Comparison of ENCODE assay signal across 9 mouse cellular contexts in genomic region chr13:44912851-44913250, GRCm38 (mm10).
DNase-seq lines count a peak whose midpoint lies in the region; ATAC-seq lines count a peak whose summit lies in the region.
"Had no signal": no experiment of that assay in that cellular context is flagged by ENCODE, and none has a peak within 500 bp of the region (broad histone marks: within the 10 kb centered on the region; RNA-seq: fewer than 3 reads in every experiment).

No protein-coding gene starts in this region.

- H3K27ac ChIP-seq in intestine, embryonic 15.5 days, result no peak overlapping the region
- H3K27ac ChIP-seq: liver, embryonic 15.5 days had no signal

- 75% methylated on average over 2 of the region's 2 CpGs for WGBS in intestine, embryonic 15.5 days

- peaks cover 35% of the 10 kb centered on the region for H3K36me3 ChIP-seq in intestine, embryonic 15.5 days

- peak; percentile 69 for DNase-seq in adrenal gland, postnatal 10 days
- DNase-seq in adrenal gland, adult 18-20 months (ENCODE audit: low spot score in 2 of 2), result no peak
- peak; percentile 42 for DNase-seq in ovary, adult 18-20 months (ENCODE audit: low spot score)
- DNase-seq in ovary, postnatal 10 days (ENCODE audit: low spot score), result no peak
- peak; percentile 50 to 60 for DNase-seq in heart, adult 9 months (ENCODE audit: low spot score in 2 of 2)
- DNase-seq in lung, postnatal 10 days, result peak; percentile 55
- no peak for DNase-seq in thymus, postnatal 10 days (ENCODE audit: low spot score in 2 of 2)

- no peak overlapping the region for H3K4me2 ChIP-seq in intestine, embryonic 15.5 days (replicated peaks)
- H3K4me2 ChIP-seq: liver, embryonic 15.5 days had no signal

- H3K9ac ChIP-seq in intestine, embryonic 15.5 days, result no peak overlapping the region
- H3K9ac ChIP-seq: liver, embryonic 15.5 days had no signal

- H3K4me3 ChIP-seq in intestine, embryonic 15.5 days (replicated peaks), result no peak overlapping the region
- H3K4me3 ChIP-seq: liver, embryonic 15.5 days had no signal

- H3K27me3 ChIP-seq in intestine, embryonic 15.5 days (replicated peaks), result no peaks in the 10 kb centered on the region
- H3K27me3 ChIP-seq: liver, embryonic 15.5 days had no signal

- H3K4me1 ChIP-seq in intestine, embryonic 15.5 days (replicated peaks), result peaks cover 12% of the 10 kb centered on the region

- ATAC-seq in intestine, embryonic 15.5 days, result no peak

- no peaks in the 10 kb centered on the region for H3K9me3 ChIP-seq in intestine, embryonic 15.5 days
- H3K9me3 ChIP-seq: liver, embryonic 15.5 days had no signal

Comparison
In these comparisons a context has a peak if more than half of its experiments do, and no peak if none do; other contexts are left out.
1. DNase-seq: peak in adrenal gland, postnatal 10 days (single experiment), ovary, adult 18-20 months (single experiment), heart, adult 9 months (2 of 2) and lung, postnatal 10 days (single experiment); none in adrenal gland, adult 18-20 months (0 of 2), ovary, postnatal 10 days (single experiment) and thymus, postnatal 10 days (0 of 2).